ENCODE assay signal across 8 mouse cellular contexts in genomic region chr2:160367448-160368208, GRCm38 (mm10). TPM values are rescaled to one million over a fixed set of nuclear protein-coding genes. Genes with fewer than 3 reads are reported as not detected.
DNase-seq lines count a peak whose midpoint lies in the region; ATAC-seq and TF ChIP-seq lines count a peak whose summit lies in the region.

No protein-coding gene starts in this region.

- peaks cover 41% of the 10 kb centered on the region for H3K4me1 ChIP-seq in forebrain, embryonic 16.5 days (replicated peaks; ENCODE audit: control insufficient read depth, insufficient read depth, low read length)
- H3K4me1 ChIP-seq in lung, embryonic 14.5 days (ENCODE audit: insufficient read depth) = peaks cover 6% of the 10 kb centered on the region; the same call in 1 of the 2 replicates
- H3K4me1 ChIP-seq in thymus, adult 2 months (replicated peaks; ENCODE audit: control insufficient read depth, insufficient read depth, low read length) = peaks cover 18% of the 10 kb centered on the region

- peak overlapping the region; percentile 93 for H3K9ac ChIP-seq in forebrain, embryonic 16.5 days (replicated peaks; ENCODE audit: low read depth, low read length)
- H3K9ac ChIP-seq in lung, embryonic 14.5 days = peak overlapping the region; percentile 59

- peak; percentile 65 for ATAC-seq in forebrain, embryonic 16.5 days
- peak; percentile 61 for ATAC-seq in lung, embryonic 14.5 days (ENCODE audit: insufficient read depth)

- intact Hi-C loops in heart, postnatal 36 days (cut with DNase I) = loop anchor here (2.0 to 10.0 kb wide), 7 partner anchors 195 to 1455 kb away; no protein-coding TSS in a partner anchor

- TF ChIP-seq POLR2A in thymus, adult 2 months (IDR thresholded peaks at IDR 0.05; ENCODE audit: control insufficient read depth, extremely low read depth, insufficient read depth, low read length, poor library complexity) = no peak

- 0 out of 2 replicates have a peak, but pooled peaks cover 2% of the 10 kb centered on the region for H3K9me3 ChIP-seq in forebrain, embryonic 16.5 days (ENCODE audit: control insufficient read depth, low read length)
- no peaks in the 10 kb centered on the region for H3K9me3 ChIP-seq in lung, embryonic 14.5 days (ENCODE audit: low read depth, low read length)

- peak overlapping the region; percentile 92 for H3K4me2 ChIP-seq in forebrain, embryonic 16.5 days (ENCODE audit: low read length)
- H3K4me2 ChIP-seq in lung, embryonic 14.5 days = peak overlapping the region; percentile 94

- peak; percentile 97 for TF ChIP-seq CTCF in lung, embryonic 14.5 days (IDR thresholded peaks at IDR 0.05; ENCODE audit: low read depth)
- peak; percentile 93; the same call in 1 of the 2 replicates for TF ChIP-seq CTCF in thymus, adult 2 months (IDR thresholded peaks at IDR 0.05; ENCODE audit: borderline replicate concordance, control insufficient read depth, extremely low read depth, insufficient read depth, low read length, poor library complexity)

- peak overlapping the region; percentile 88 for H3K27ac ChIP-seq in forebrain, embryonic 16.5 days (ENCODE audit: low read length)
- H3K27ac ChIP-seq in lung, embryonic 14.5 days (ENCODE audit: low read depth) = peak overlapping the region; percentile 63
- H3K27ac ChIP-seq in thymus, adult 2 months (ENCODE audit: control insufficient read depth, insufficient read depth, low read length) = no peak overlapping the region; the same call in 1 of the 2 replicates

- peak overlapping the region; percentile 57 for H3K4me3 ChIP-seq in forebrain, embryonic 16.5 days (replicated peaks; ENCODE audit: low read length)
- H3K4me3 ChIP-seq in lung, embryonic 14.5 days (ENCODE audit: low read depth, low read length) = peak overlapping the region; percentile 52
- H3K4me3 ChIP-seq in thymus, adult 2 months (ENCODE audit: control insufficient read depth, insufficient read depth, low read length) = peak overlapping the region; percentile 57

- peak; percentile 92 for DNase-seq in ES-CJ7 (ENCODE audit: low read depth, low spot score)
- peak; percentile 18 for DNase-seq in cerebellum, adult 11-12 months
- DNase-seq in heart, postnatal 36 days = peak; percentile 94
- DNase-seq in layer of hippocampus, adult 8-10 months (ENCODE audit: low spot score in 2 of 2) = peak; percentile 84 to 93
- DNase-seq in lung, embryonic 14.5 days = peak; percentile 95
- DNase-seq in ovary, adult 18-20 months (ENCODE audit: low spot score) = peak; percentile 78
- peak; percentile 90 for DNase-seq in thymus, adult 2 months

- WGBS in forebrain, embryonic 16.5 days = under 1% methylated on average over 45 of the region's 45 CpGs
- WGBS in lung, embryonic 14.5 days = under 1% methylated on average over 45 of the region's 45 CpGs
- 1% methylated on average over 45 of the region's 45 CpGs for whole genome bisulfite sequencing in thymus, adult 2 months

- peaks cover 51% of the 10 kb centered on the region for H3K27me3 ChIP-seq in forebrain, embryonic 16.5 days (replicated peaks; ENCODE audit: control insufficient read depth, insufficient read depth, low read length)
- H3K27me3 ChIP-seq in lung, embryonic 14.5 days (ENCODE audit: insufficient read depth, low read length) = peaks cover 81% of the 10 kb centered on the region
- H3K27me3 ChIP-seq in thymus, adult 2 months (ENCODE audit: control insufficient read depth, insufficient read depth, low read length) = peaks cover 20% of the 10 kb centered on the region

- H3K36me3 ChIP-seq in forebrain, embryonic 16.5 days (ENCODE audit: control insufficient read depth, insufficient read depth) = no peaks in the 10 kb centered on the region
- H3K36me3 ChIP-seq in lung, embryonic 14.5 days (ENCODE audit: insufficient read depth) = no peaks in the 10 kb centered on the region
- no peaks in the 10 kb centered on the region for H3K36me3 ChIP-seq in thymus, adult 2 months (ENCODE audit: control insufficient read depth, insufficient read depth, low read length)

RNA-seq across cellular contexts. Expression of gene Mafb, which starts 0.8 kb away (rescaled TPM):
- 14.9 and 16.4 TPM in 2 replicates for polyA plus RNA-seq in forebrain, embryonic 16.5 days (2015; fragmentation: Nextera tagmentation; extraction: Ambion mirVana)
- 10 to 100 TPM; 11.7 to 16.2 TPM for total RNA-seq in heart, postnatal 36 days (2021)
- total RNA-seq in layer of hippocampus, adult 8-10 months (2022) = 10 to 100 TPM in 3 of 4 experiments, 1 to 10 TPM in 1; 9.9 to 35.1 (median 22.1) TPM
- 2.8 and 3.4 TPM in 2 replicates for polyA plus RNA-seq in lung, embryonic 14.5 days (2014; fragmentation: Nextera tagmentation; extraction: Ambion mirVana)
- polyA plus RNA-seq in thymus, adult 2 months (2012; rRNA removed) = 18.3 and 22.3 TPM in 2 replicates

RNA-seq across cellular contexts. Expression of gene Gm826, which starts 33.7 kb away (rescaled TPM):
- polyA plus RNA-seq in forebrain, embryonic 16.5 days (2015; fragmentation: Nextera tagmentation; extraction: Ambion mirVana) = not detected in 2 replicates
- total RNA-seq in heart, postnatal 36 days (2021) = 1 to 10 TPM; 7.1 to 8.8 TPM
- under 1 TPM in 3 of 4 experiments, not detected in 1; 0.41 to 0.49 (median 0.43) TPM for total RNA-seq in layer of hippocampus, adult 8-10 months (2022)
- 0.70 TPM in 1 of 2 replicates, not detected in the other for polyA plus RNA-seq in lung, embryonic 14.5 days (2014; fragmentation: Nextera tagmentation; extraction: Ambion mirVana)
- polyA plus RNA-seq in thymus, adult 2 months (2012; rRNA removed) = 0.29 and 0.44 TPM in 2 replicates

Comparison
In these comparisons a context has a peak if more than half of its experiments do, and no peak if none do; other contexts are left out.
1. DNase-seq: peak in every context shown above with its lines; median percentile 95 in lung, embryonic 14.5 days; 94 in heart, postnatal 36 days; 92 in ES-CJ7; 90 in thymus, adult 2 months; 88 in layer of hippocampus, adult 8-10 months; 78 in ovary, adult 18-20 months; 18 in cerebellum, adult 11-12 months.